ENCODE assay signal across 17 mouse cellular contexts in genomic region chr1:162015247-162015862, GRCm38 (mm10). TPM values are rescaled to one million over a fixed set of nuclear protein-coding genes. Genes with fewer than 3 reads are reported as not detected.
DNase-seq lines count a peak whose midpoint lies in the region; ATAC-seq and TF ChIP-seq lines count a peak whose summit lies in the region.
"Had no signal": no experiment of that assay in that cellular context is flagged by ENCODE, and none has a peak within 500 bp of the region (broad histone marks: within the 10 kb centered on the region; RNA-seq: fewer than 3 reads in every experiment).

No protein-coding gene starts in this region.

- no peak overlapping the region for H3K27ac ChIP-seq in heart, postnatal 0 days (ENCODE audit: low read depth)
- no peak overlapping the region for H3K27ac ChIP-seq in lung, postnatal 0 days (ENCODE audit: low read length)
- peak overlapping the region; percentile 97 for H3K27ac ChIP-seq in embryonic facial prominence, embryonic 14.5 days (replicated peaks; ENCODE audit: low read depth, low read length)
- peak overlapping the region; percentile 86; the same call in 1 of the 2 replicates for H3K27ac ChIP-seq in stomach, embryonic 15.5 days
- no peak overlapping the region for H3K27ac ChIP-seq in midbrain, embryonic 15.5 days
- H3K27ac ChIP-seq: layer of hippocampus, adult 2 months; neural tube, embryonic 13.5 days had no signal

- DNase-seq in heart, postnatal 0 days (ENCODE audit: low spot score) = peak; percentile 34
- DNase-seq in heart, adult 11 months = no peak
- peak; percentile 41 for DNase-seq in lung, postnatal 0 days (ENCODE audit: low spot score)
- no peak for DNase-seq in lung, adult 18-20 months
- DNase-seq in embryonic facial prominence, embryonic 14.5 days (ENCODE audit: low spot score) = peak; percentile 65
- DNase-seq in layer of hippocampus, adult 9-11 months = no peak
- DNase-seq: adrenal gland, postnatal 14 days; right cerebral cortex, adult 18-20 months; thymus, postnatal 4 days had no signal

- no peaks in the 10 kb centered on the region for H3K27me3 ChIP-seq in heart, postnatal 0 days (ENCODE audit: control insufficient read depth, insufficient read depth, low read length)
- no peaks in the 10 kb centered on the region for H3K27me3 ChIP-seq in lung, postnatal 0 days (replicated peaks; ENCODE audit: insufficient read depth, low read length)
- no peaks in the 10 kb centered on the region for H3K27me3 ChIP-seq in embryonic facial prominence, embryonic 14.5 days (replicated peaks; ENCODE audit: control insufficient read depth, insufficient read depth, low read length)
- H3K27me3 ChIP-seq in stomach, embryonic 15.5 days (replicated peaks) = no peaks in the 10 kb centered on the region
- H3K27me3 ChIP-seq in midbrain, embryonic 15.5 days (replicated peaks) = no peaks in the 10 kb centered on the region
- H3K27me3 ChIP-seq: CH12.LX; neural tube, embryonic 13.5 days had no signal

- H3K4me1 ChIP-seq in heart, postnatal 0 days (ENCODE audit: control insufficient read depth, insufficient read depth) = no peaks in the 10 kb centered on the region; the same call in 1 of the 2 replicates
- peaks cover 7% of the 10 kb centered on the region; the same call in 1 of the 2 replicates for H3K4me1 ChIP-seq in lung, postnatal 0 days (ENCODE audit: insufficient read depth, low read depth, low read length)
- peaks cover 77% of the 10 kb centered on the region for H3K4me1 ChIP-seq in embryonic facial prominence, embryonic 14.5 days (ENCODE audit: control insufficient read depth, insufficient read depth, low read length)
- H3K4me1 ChIP-seq in stomach, embryonic 15.5 days = peaks cover 23% of the 10 kb centered on the region; the same call in 1 of the 2 replicates
- no peaks in the 10 kb centered on the region for H3K4me1 ChIP-seq in midbrain, embryonic 15.5 days

- no peak for ATAC-seq in heart, postnatal 0 days (ENCODE audit: insufficient read depth, low read depth)
- peak; percentile 56; the same call in 1 of the 2 replicates for ATAC-seq in lung, postnatal 0 days
- no peak for ATAC-seq in embryonic facial prominence, embryonic 14.5 days (ENCODE audit: low read depth)
- ATAC-seq in stomach, embryonic 15.5 days (ENCODE audit: insufficient read depth, low FRiP score, low read depth) = no peak
- ATAC-seq in midbrain, embryonic 15.5 days (replicated peaks) = no peak

- no peaks in the 10 kb centered on the region for H3K36me3 ChIP-seq in heart, postnatal 0 days (replicated peaks; ENCODE audit: control insufficient read depth, insufficient read depth, low read length)
- no peaks in the 10 kb centered on the region for H3K36me3 ChIP-seq in lung, postnatal 0 days (ENCODE audit: insufficient read depth, low read length)
- no peaks in the 10 kb centered on the region for H3K36me3 ChIP-seq in embryonic facial prominence, embryonic 14.5 days (ENCODE audit: control insufficient read depth, insufficient read depth, low read length)
- no peaks in the 10 kb centered on the region for H3K36me3 ChIP-seq in stomach, embryonic 15.5 days
- H3K36me3 ChIP-seq in midbrain, embryonic 15.5 days (replicated peaks) = peaks cover 3% of the 10 kb centered on the region

- H3K9ac ChIP-seq in heart, postnatal 0 days (replicated peaks; ENCODE audit: low read depth, low read length) = no peak overlapping the region
- H3K9ac ChIP-seq in lung, postnatal 0 days (replicated peaks; ENCODE audit: low read depth) = no peak overlapping the region
- no peak overlapping the region for H3K9ac ChIP-seq in embryonic facial prominence, embryonic 14.5 days (ENCODE audit: low read depth, low read length)
- H3K9ac ChIP-seq in stomach, embryonic 15.5 days = no peak overlapping the region
- no peak overlapping the region for H3K9ac ChIP-seq in midbrain, embryonic 15.5 days
- H3K9ac ChIP-seq: neural tube, embryonic 13.5 days had no signal

- no peak for TF ChIP-seq EP300 in heart, postnatal 0 days (IDR thresholded peaks at IDR 0.05; ENCODE audit: low read depth)
- no peak for TF ChIP-seq EP300 in lung, postnatal 0 days (IDR thresholded peaks at IDR 0.05)

- H3K4me3 ChIP-seq in heart, postnatal 0 days (ENCODE audit: low read depth, low read length) = no peak overlapping the region
- no peak overlapping the region for H3K4me3 ChIP-seq in lung, postnatal 0 days (ENCODE audit: low read depth, low read length)
- no peak overlapping the region for H3K4me3 ChIP-seq in embryonic facial prominence, embryonic 14.5 days (ENCODE audit: low read depth, low read length)
- H3K4me3 ChIP-seq in stomach, embryonic 15.5 days (replicated peaks) = no peak overlapping the region
- no peak overlapping the region for H3K4me3 ChIP-seq in midbrain, embryonic 15.5 days
- H3K4me3 ChIP-seq: layer of hippocampus, adult 2 months; megakaryocyte, embryonic 14.5 days; neural tube, embryonic 13.5 days had no signal

- no peak for TF ChIP-seq CTCF in heart, postnatal 0 days (IDR thresholded peaks at IDR 0.05; ENCODE audit: low read depth)
- no peak for TF ChIP-seq CTCF in lung, postnatal 0 days (IDR thresholded peaks at IDR 0.05)

- no peak overlapping the region for H3K4me2 ChIP-seq in heart, postnatal 0 days (ENCODE audit: low read depth, low read length)
- no peak overlapping the region for H3K4me2 ChIP-seq in lung, postnatal 0 days (replicated peaks; ENCODE audit: low read depth, low read length)
- H3K4me2 ChIP-seq in embryonic facial prominence, embryonic 14.5 days (ENCODE audit: low read depth, low read length) = no peak overlapping the region
- no peak overlapping the region for H3K4me2 ChIP-seq in stomach, embryonic 15.5 days
- H3K4me2 ChIP-seq in midbrain, embryonic 15.5 days = no peak overlapping the region
- H3K4me2 ChIP-seq: liver, embryonic 11.5 days; neural tube, embryonic 13.5 days had no signal

- 60% methylated on average over 8 of the region's 8 CpGs for WGBS in heart, postnatal 0 days
- 40% methylated on average over 8 of the region's 8 CpGs for WGBS in lung, postnatal 0 days
- 27% methylated on average over 8 of the region's 8 CpGs for WGBS in embryonic facial prominence, embryonic 14.5 days
- WGBS in stomach, embryonic 15.5 days = 35% methylated on average over 8 of the region's 8 CpGs
- WGBS in midbrain, embryonic 15.5 days = 71% methylated on average over 8 of the region's 8 CpGs

- no peaks in the 10 kb centered on the region for H3K9me3 ChIP-seq in heart, postnatal 0 days (replicated peaks; ENCODE audit: control insufficient read depth, low read length)
- H3K9me3 ChIP-seq in lung, postnatal 0 days (ENCODE audit: low read length) = no peaks in the 10 kb centered on the region
- no peaks in the 10 kb centered on the region for H3K9me3 ChIP-seq in embryonic facial prominence, embryonic 14.5 days (ENCODE audit: control insufficient read depth, low read length)
- H3K9me3 ChIP-seq in stomach, embryonic 15.5 days = no peaks in the 10 kb centered on the region
- H3K9me3 ChIP-seq in midbrain, embryonic 15.5 days = no peaks in the 10 kb centered on the region
- H3K9me3 ChIP-seq: megakaryocyte, embryonic 14.5 days; neural tube, embryonic 13.5 days had no signal

RNA-seq across cellular contexts. Expression of gene 4930558K02Rik, which starts 35.9 kb away (rescaled TPM):
- total RNA-seq in heart, postnatal 0 days (2014; rRNA removed; ENCODE audit: low replicate concordance) = not detected in 2 replicates
- not detected in 2 replicates for polyA plus RNA-seq in heart, postnatal 0 days (2015; fragmentation: Nextera tagmentation; extraction: Ambion mirVana)
- not detected in 2 replicates for polyA plus RNA-seq in lung, postnatal 0 days (2015; fragmentation: Nextera tagmentation; extraction: Ambion mirVana)
- polyA plus RNA-seq in embryonic facial prominence, embryonic 14.5 days (2014; fragmentation: Nextera tagmentation; extraction: Ambion mirVana) = not detected in 2 replicates
- not detected in 2 replicates for polyA plus RNA-seq in stomach, embryonic 15.5 days (2015; fragmentation: Nextera tagmentation; extraction: Ambion mirVana)
- 0.22 TPM in 1 of 2 replicates, not detected in the other for polyA plus RNA-seq in midbrain, embryonic 15.5 days (2015; fragmentation: Nextera tagmentation; extraction: Ambion mirVana)
- total RNA-seq: adrenal gland, postnatal 14 days; CH12.LX; hematopoietic stem cell, adult 5-6 weeks; layer of hippocampus, adult 2 months had no signal
- polyA plus RNA-seq: liver, embryonic 11.5 days; neural tube, embryonic 13.5 days had no signal

RNA-seq across cellular contexts. Expression of gene Pigc, which starts 46.4 kb away (rescaled TPM):
- 19.1 and 24.0 TPM in 2 replicates for total RNA-seq in heart, postnatal 0 days (2014; rRNA removed; ENCODE audit: low replicate concordance)
- 25.0 and 25.8 TPM in 2 replicates for polyA plus RNA-seq in heart, postnatal 0 days (2015; fragmentation: Nextera tagmentation; extraction: Ambion mirVana)
- polyA plus RNA-seq in lung, postnatal 0 days (2015; fragmentation: Nextera tagmentation; extraction: Ambion mirVana) = 38.1 and 39.3 TPM in 2 replicates
- polyA plus RNA-seq in embryonic facial prominence, embryonic 14.5 days (2014; fragmentation: Nextera tagmentation; extraction: Ambion mirVana) = 40.8 and 45.8 TPM in 2 replicates
- 32.5 and 35.8 TPM in 2 replicates for polyA plus RNA-seq in stomach, embryonic 15.5 days (2015; fragmentation: Nextera tagmentation; extraction: Ambion mirVana)
- 35.1 and 38.2 TPM in 2 replicates for polyA plus RNA-seq in midbrain, embryonic 15.5 days (2015; fragmentation: Nextera tagmentation; extraction: Ambion mirVana)

Comparison
In these comparisons a context has a peak if more than half of its experiments do, and no peak if none do; other contexts are left out.
1. DNase-seq: peak in heart, postnatal 0 days (single experiment), lung, postnatal 0 days (single experiment) and embryonic facial prominence, embryonic 14.5 days (single experiment); none in heart, adult 11 months (single experiment), lung, adult 18-20 months (0 of 2) and layer of hippocampus, adult 9-11 months (single experiment).
2. H3K27ac ChIP-seq: peak in embryonic facial prominence, embryonic 14.5 days (single experiment) and stomach, embryonic 15.5 days (single experiment); none in heart, postnatal 0 days (single experiment), lung, postnatal 0 days (single experiment) and midbrain, embryonic 15.5 days (single experiment).